Mouse (Mus musculus): Measurements from ENCODE around the gene Heyl. TPM values are rescaled to one million over a fixed set of nuclear protein-coding genes. Genes with fewer than 3 reads are reported as not detected.
"Not testable (repeated sequence)": the region's sequence is repeated elsewhere in the genome, so short reads cannot be mapped to it uniquely, and the experiment has no call there.

Gene Heyl
- polyA plus RNA-seq, 1 experiment from 2014 or later, result 13.6 TPM

GRCm38 (mm10) chr4:123261721-123262401 lies 28.5 kb downstream of the Heyl start, which contains the start of gene Pabpc4:
Gene Pabpc4, plus strand, starts transcription at chr4:123262351.
- 78% methylated on average over 5 of the region's 5 CpGs for WGBS
- H3K36me3 ChIP-seq, result no peaks in the 10 kb centered on the region

GRCm38 (mm10) chr4:123271063-123271462 lies 37.7 kb downstream of the Heyl start:
- Histone ChIP-seq H3K4me3 (no peak overlapping the region), H3K9me3 (no peaks in the 10 kb centered on the region), H3K27ac (replicated peaks) (no peak overlapping the region), H3K4me1 (replicated peaks) (no peaks in the 10 kb centered on the region), H3K36me3 (no peaks in the 10 kb centered on the region), H3K9ac (no peak overlapping the region), H3K4me2 (no peak overlapping the region), H3K27me3 (no peaks in the 10 kb centered on the region)
- WGBS, result 92% methylated on average over 3 of the region's 3 CpGs
- no peak for ATAC-seq (ENCODE audit: low read depth)

More at GRCm38 (mm10) chr4:123261721-123262401, 28.5 kb downstream of the Heyl start, which contains the start of gene Pabpc4:
- Histone ChIP-seq H3K27ac (replicated peaks) (no peak within 1 kb of the TSS), H3K9me3 (no peaks in the 10 kb centered on the region), H3K9ac (no peak within 1 kb of the TSS), H3K27me3 (no peaks in the 10 kb centered on the region), H3K4me2 (no peak within 1 kb of the TSS), H3K4me1 (replicated peaks) (peaks cover 6% of the 10 kb centered on the region), H3K4me3 (no peak within 1 kb of the TSS)
- ATAC-seq (ENCODE audit: low read depth), result no peak

GRCm38 (mm10) chr4:123280117-123280516 lies 46.8 kb downstream of the Heyl start:
- Histone ChIP-seq H3K36me3 (no peaks in the 10 kb centered on the region), H3K9ac (no peak overlapping the region)
- ATAC-seq (ENCODE audit: low read depth), result no peak

GRCm38 (mm10) chr4:123282500-123282899 lies 49.1 kb downstream of the Heyl start:
- Histone ChIP-seq H3K36me3 (peaks cover 14% of the 10 kb centered on the region), H3K27me3 (no peaks in the 10 kb centered on the region), H3K4me3 (peak overlapping the region; percentile 60), H3K4me1 (replicated peaks) (peaks cover 26% of the 10 kb centered on the region), H3K4me2 (peak overlapping the region; percentile 93), H3K9ac (peak overlapping the region; percentile 77), H3K27ac (replicated peaks) (no peak overlapping the region), H3K9me3 (no peaks in the 10 kb centered on the region)
- peak; percentile 88 for ATAC-seq (ENCODE audit: low read depth)
- under 1% methylated on average over 25 of the region's 25 CpGs for WGBS

More at GRCm38 (mm10) chr4:123280117-123280516, 46.8 kb downstream of the Heyl start:
- no peaks in the 10 kb centered on the region for H3K9me3 ChIP-seq
- no peak overlapping the region for H3K27ac ChIP-seq (replicated peaks)
- H3K4me2 ChIP-seq, result no peak overlapping the region
- H3K27me3 ChIP-seq, result no peaks in the 10 kb centered on the region
- peaks cover 15% of the 10 kb centered on the region for H3K4me1 ChIP-seq (replicated peaks)
- no peak overlapping the region for H3K4me3 ChIP-seq
- 82% methylated on average over 3 of the region's 3 CpGs for WGBS

GRCm38 (mm10) chr4:123282915-123283674 lies 49.7 kb downstream of the Heyl start:
- Histone ChIP-seq H3K4me2 (peak overlapping the region; percentile 93), H3K9ac (peak overlapping the region; percentile 77), H3K4me1 (replicated peaks) (peaks cover 26% of the 10 kb centered on the region), H3K4me3 (peak overlapping the region; percentile 60), H3K36me3 (peaks cover 19% of the 10 kb centered on the region)
- peak; percentile 69 for ATAC-seq (ENCODE audit: low read depth)
- H3K9me3 ChIP-seq; H3K27ac ChIP-seq (replicated peaks); H3K27me3 ChIP-seq: not testable (repeated sequence)
- WGBS, result 1% methylated on average over 46 of the region's 55 CpGs

- peak overlapping the region; percentile 77 for H3K9ac ChIP-seq
- WGBS, result 1% methylated on average over 13 of the region's 15 CpGs
- ATAC-seq (ENCODE audit: low read depth), result peak; percentile 64
Measured at GRCm38 (mm10) chr4:123283675-123284064, 50.3 kb downstream of the Heyl start.

GRCm38 (mm10) chr4:123284731-123285624 lies 51.6 kb downstream of the Heyl start:
- H3K4me1 ChIP-seq (replicated peaks), result peaks cover 26% of the 10 kb centered on the region
- peaks cover 38% of the 10 kb centered on the region for H3K36me3 ChIP-seq
- no peaks in the 10 kb centered on the region for H3K9me3 ChIP-seq
- H3K27ac ChIP-seq (replicated peaks), result no peak overlapping the region
- H3K27me3 ChIP-seq, result no peaks in the 10 kb centered on the region
- 85% methylated on average over 6 of the region's 6 CpGs for WGBS
- H3K9ac ChIP-seq, result peak overlapping the region; percentile 77
- H3K4me2 ChIP-seq, result peak overlapping the region; percentile 93
- peak overlapping the region; percentile 60 for H3K4me3 ChIP-seq
- no peak for ATAC-seq (ENCODE audit: low read depth)

More at GRCm38 (mm10) chr4:123283675-123284064, 50.3 kb downstream of the Heyl start:
- H3K4me2 ChIP-seq, result peak overlapping the region; percentile 93
- not testable (repeated sequence) for H3K27me3 ChIP-seq; H3K9me3 ChIP-seq; H3K27ac ChIP-seq (replicated peaks)
- H3K4me1 ChIP-seq (replicated peaks), result peaks cover 26% of the 10 kb centered on the region
- peaks cover 25% of the 10 kb centered on the region for H3K36me3 ChIP-seq
- H3K4me3 ChIP-seq, result peak overlapping the region; percentile 60

- peaks cover 26% of the 10 kb centered on the region for H3K4me1 ChIP-seq (replicated peaks)
- peaks cover 54% of the 10 kb centered on the region for H3K36me3 ChIP-seq
- WGBS, result 90% methylated on average over 2 of the region's 2 CpGs
Measured at GRCm38 (mm10) chr4:123286790-123287189, 53.4 kb downstream of the Heyl start.

GRCm38 (mm10) chr4:123289038-123289437 lies 55.7 kb downstream of the Heyl start:
- no peaks in the 10 kb centered on the region for H3K9me3 ChIP-seq
- H3K4me3 ChIP-seq, result no peak overlapping the region
- no peaks in the 10 kb centered on the region for H3K27me3 ChIP-seq
- H3K36me3 ChIP-seq, result peaks cover 76% of the 10 kb centered on the region
- peaks cover 22% of the 10 kb centered on the region for H3K4me1 ChIP-seq (replicated peaks)
- WGBS, result 89% methylated on average over 12 of the region's 12 CpGs
- H3K9ac ChIP-seq, result no peak overlapping the region
- H3K4me2 ChIP-seq, result no peak overlapping the region
- H3K27ac ChIP-seq (replicated peaks), result no peak overlapping the region
- no peak for ATAC-seq (ENCODE audit: low read depth)

More at GRCm38 (mm10) chr4:123286790-123287189, 53.4 kb downstream of the Heyl start:
- Histone ChIP-seq H3K9ac (no peak overlapping the region), H3K4me3 (no peak overlapping the region), H3K9me3 (no peaks in the 10 kb centered on the region), H3K27me3 (no peaks in the 10 kb centered on the region), H3K27ac (replicated peaks) (no peak overlapping the region), H3K4me2 (no peak overlapping the region)
- no peak for ATAC-seq (ENCODE audit: low read depth)

- H3K27ac ChIP-seq (replicated peaks), result no peak overlapping the region
- 95% methylated on average over 3 of the region's 3 CpGs for WGBS
- no peaks in the 10 kb centered on the region for H3K27me3 ChIP-seq
- H3K4me2 ChIP-seq, result no peak overlapping the region
- H3K9me3 ChIP-seq, result no peaks in the 10 kb centered on the region
- no peak overlapping the region for H3K4me3 ChIP-seq
- no peak overlapping the region for H3K9ac ChIP-seq
- H3K4me1 ChIP-seq (replicated peaks), result no peaks in the 10 kb centered on the region
- ATAC-seq (ENCODE audit: low read depth), result no peak
- H3K36me3 ChIP-seq, result peaks cover 96% of the 10 kb centered on the region
Measured at GRCm38 (mm10) chr4:123292390-123292789, 59.0 kb downstream of the Heyl start.

- Histone ChIP-seq H3K4me3 (no peak overlapping the region), H3K4me2 (no peak overlapping the region), H3K36me3 (peaks cover 96% of the 10 kb centered on the region), H3K9ac (no peak overlapping the region), H3K27ac (replicated peaks) (no peak overlapping the region), H3K9me3 (no peaks in the 10 kb centered on the region), H3K27me3 (no peaks in the 10 kb centered on the region), H3K4me1 (replicated peaks) (no peaks in the 10 kb centered on the region)
- no peak for ATAC-seq (ENCODE audit: low read depth)
- 89% methylated on average over 7 of the region's 7 CpGs for WGBS
Measured at GRCm38 (mm10) chr4:123292989-123293388, 59.6 kb downstream of the Heyl start.
